Mouse (Mus musculus) lung, postnatal 10 days (tissue): Measurements from ENCODE around the gene Smoc2.

ENCODE experiments used
- DNase-seq: peaks from one replicate; pipeline ENCODE4 v3.0.0; 2021

Gene Smoc2

DNA sequence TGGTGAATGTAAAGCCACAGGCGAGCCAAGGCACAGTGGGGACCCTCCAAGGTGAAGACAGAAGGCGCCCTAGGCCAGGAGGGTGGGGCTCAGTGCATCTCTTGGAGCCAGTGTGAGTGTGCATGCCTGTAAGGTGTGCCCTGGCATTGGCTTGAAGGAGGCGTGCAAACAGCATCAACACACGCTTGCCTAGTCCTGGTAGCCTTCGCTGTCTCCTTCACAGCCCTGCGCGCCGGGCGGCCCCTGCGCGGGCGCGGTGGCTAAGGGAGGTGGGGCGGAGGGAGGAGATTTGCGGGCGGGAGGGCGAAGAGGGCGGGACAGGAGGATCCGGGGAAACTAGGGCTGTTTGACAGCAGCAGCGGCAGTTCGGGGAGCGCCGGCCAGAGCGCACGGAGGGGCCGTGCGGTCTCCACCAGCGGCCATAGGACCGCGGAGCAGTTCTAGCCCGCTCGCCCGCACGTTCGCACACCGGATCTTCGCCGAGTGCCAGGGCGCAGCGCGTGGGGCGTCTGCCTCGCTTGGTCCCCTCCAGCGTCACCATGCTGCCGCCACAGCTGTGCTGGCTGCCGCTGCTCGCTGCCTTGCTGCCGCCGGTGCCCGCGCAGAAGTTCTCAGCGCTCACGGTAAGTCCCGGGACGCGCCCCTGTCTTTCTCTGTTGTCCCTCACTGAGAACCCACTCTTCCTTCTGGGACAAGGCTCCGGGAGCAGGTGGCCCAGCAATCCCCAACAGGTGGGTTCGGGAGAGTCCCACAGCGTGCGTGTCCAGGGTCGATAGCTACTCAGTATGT lies at the start of gene Smoc2:
Smoc2 (plus strand) TSS at position 330 of the 789 bp plus-strand sequence.
- DNase-seq = peak; percentile 26

- no peak for DNase-seq
Measured at GRCm38 (mm10) chr17:14230698-14231430, 48.4 kb upstream of the Smoc2 start.

DNA sequence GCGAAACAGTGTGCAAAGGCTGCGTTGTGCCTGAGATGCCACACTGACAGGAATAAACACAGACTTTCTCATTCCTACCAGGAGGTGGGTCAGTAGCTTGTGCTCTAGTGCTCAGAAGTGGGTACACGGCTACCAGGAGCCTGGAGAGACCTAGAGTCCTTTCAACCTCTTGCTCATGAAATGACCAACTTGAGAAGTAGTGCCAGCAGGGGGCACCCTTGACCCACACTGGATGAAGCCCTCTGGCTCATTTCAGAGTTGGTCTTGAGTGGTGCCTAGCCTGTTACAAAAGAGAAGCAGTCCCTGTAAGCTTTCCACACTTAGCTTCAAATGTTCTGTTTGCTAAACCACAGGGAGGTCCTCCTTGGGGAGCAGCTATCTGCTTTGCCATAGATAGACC lies 46.7 kb upstream of the Smoc2 start:
- DNase-seq = peak; percentile 87

- no peak for DNase-seq
Measured at GRCm38 (mm10) chr17:14233658-14234057, 45.6 kb upstream of the Smoc2 start.

DNA sequence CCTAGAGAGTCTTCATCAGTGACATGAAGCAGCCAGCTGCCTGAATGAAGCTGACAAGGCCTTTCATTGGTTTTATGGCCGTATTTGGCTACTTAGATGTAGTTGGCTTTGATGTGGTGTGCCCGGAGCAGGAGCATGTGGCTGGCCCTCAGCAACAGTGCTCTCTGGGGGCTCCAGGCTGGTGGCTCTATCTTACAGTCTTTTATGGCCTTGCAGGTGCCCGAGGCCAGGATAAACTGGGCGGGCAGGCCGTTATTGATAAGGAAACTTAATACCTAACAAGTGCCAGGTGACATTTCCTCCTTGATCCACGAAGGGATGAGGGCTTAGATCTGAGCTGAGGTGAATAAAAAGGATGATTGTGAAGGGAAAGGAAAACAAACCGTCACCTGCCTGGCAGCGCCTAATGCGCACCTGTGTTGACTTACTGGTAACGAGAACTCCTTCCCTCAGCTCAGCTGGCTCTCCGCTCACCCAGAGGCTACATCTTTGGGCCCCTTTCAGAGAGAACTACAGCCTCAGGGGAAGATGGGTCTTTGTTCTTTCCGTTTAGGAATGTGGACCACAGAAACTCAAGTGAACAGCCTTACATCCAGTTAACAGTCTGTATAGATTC lies 44.4 kb upstream of the Smoc2 start:
- DNase-seq = no peak

- no peak for DNase-seq
Measured at GRCm38 (mm10) chr17:14237134-14237533, 42.2 kb upstream of the Smoc2 start.

DNA sequence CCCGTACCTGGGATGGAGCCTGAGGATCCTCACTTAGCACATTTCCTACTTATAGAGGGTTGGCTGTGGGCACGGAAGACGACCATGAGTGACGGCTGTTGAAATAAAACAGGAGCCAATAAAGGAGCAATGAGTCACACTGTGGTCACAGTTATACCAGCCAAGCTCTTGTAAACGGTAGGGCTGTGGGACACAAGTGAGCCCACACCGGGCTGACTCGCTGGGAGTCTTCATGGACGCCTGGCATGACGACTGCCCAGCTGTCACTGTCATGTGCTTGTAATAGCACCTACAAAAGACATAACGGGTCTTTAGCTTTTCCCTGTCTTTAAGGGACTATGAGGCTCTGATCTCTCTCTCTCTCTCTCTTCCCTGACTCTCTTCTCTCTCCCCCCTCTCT lies 39.3 kb upstream of the Smoc2 start:
- no peak for DNase-seq

- DNase-seq = no peak
Measured at GRCm38 (mm10) chr17:14242634-14243033, 36.7 kb upstream of the Smoc2 start.

DNA sequence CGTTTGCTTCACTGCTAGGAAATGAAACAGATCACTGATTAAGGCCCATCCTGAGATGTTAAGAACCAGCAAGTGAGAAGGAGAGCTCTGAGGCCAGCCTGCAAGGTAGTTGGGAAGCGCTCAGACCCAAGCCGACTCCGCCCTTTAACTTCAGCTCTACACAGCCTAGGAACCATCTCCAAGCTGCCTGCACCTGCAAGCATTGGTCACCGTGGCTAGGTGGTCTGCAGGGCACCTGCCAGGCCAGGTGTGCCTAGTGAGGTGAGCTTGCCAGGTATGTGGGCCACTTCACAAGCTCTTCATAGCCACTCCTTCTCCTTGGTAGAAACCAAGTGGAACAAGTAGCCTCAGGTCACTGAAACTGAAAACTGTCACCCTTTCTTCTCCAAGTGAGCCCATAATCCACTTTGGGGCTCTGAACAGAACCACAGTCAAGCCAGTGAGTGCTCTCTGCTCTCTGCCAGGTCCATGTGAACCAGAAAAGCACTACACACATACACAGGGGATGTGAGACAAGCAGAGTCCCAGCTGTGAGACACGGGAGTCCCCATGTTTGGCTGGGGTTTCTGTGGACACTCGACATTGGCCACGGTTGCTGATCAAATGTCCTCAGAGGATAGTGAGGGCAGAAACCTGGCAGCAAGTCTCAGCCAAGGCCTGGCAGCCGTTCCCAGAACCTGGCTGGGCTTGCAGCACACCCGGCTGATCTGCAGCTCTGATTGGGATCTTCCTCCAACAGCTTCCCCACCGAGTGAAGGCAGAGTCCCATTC lies 34.9 kb upstream of the Smoc2 start:
- peak; percentile 55 for DNase-seq

DNA sequence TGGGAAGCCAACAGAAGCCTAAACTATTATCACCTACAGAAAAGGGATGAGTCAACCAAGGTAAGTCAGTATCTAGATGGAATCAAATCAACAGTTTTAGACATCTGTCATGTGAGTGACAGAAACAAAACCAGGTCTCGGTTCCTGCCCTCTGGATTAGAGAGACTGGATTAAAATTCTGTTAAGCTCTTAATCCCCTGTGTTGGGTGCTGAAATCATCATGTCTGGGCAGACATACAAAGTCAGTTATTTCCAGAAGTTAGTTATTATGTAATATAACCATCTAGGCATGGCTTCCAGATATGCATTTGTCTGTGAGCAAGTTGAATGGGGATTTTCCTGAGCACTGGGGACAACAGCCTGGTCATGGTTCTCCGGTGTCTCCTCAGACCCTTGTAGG lies 33.0 kb upstream of the Smoc2 start:
- DNase-seq = no peak

DNA sequence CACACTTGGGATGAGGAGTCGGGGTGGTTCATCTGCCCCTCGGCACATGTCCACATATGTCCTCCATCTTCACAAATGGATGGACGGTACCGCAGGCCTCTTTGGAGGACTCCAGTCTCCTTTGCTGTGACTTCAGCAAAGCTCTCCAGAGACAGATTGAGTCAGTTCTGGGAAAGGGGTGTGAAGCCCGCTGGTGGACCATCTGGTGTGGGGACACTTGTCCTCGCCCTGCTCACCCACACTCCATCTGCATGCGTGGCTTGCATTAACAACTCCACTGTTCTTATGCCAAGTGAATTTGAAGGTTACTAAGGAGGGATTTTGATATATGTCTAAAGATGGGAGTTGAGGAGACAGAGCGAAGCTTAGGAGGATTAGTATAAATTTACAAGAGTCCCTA lies 31.4 kb upstream of the Smoc2 start:
- no peak for DNase-seq

DNA sequence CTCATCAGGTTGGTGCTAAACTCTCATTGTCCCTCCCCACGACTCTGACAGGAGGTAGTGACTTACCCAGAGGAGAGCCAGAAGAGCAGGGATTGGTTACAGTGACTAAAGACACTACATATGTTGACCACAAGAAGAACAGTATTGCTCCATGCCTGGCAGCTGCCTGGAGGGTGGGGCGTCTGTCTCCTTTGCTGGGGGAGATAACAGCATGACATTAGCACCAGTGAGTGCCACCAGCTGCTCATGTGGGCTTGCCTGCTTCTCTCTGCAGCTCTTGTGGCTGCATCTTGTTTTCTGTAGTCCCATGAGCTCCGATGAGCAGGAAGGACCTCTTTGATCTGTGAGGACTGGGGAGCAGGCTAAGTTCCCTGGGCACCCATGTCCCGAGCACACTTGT lies 29.7 kb upstream of the Smoc2 start:
- peak; percentile 61 for DNase-seq

DNA sequence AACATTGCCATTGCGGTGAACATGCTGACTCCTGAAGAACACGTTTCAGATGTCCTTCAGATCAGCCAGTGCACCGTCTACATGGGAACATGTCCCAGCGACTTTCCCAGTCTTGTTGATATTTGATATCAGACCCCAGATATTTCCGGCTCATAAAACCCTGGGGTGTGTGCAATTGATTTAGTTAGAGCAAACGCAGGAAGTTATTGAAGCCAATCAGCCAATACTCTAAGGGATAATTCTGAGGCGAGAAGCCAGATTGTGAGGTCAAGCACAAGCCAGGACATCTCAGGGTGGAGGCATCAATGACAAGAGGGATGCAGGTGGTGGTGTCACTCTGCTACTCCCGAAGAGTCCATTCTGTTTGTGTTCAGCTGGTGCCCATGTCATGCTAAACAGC lies 28.9 kb upstream of the Smoc2 start:
- no peak for DNase-seq

- peak; percentile 13 for DNase-seq
Measured at GRCm38 (mm10) chr17:14252456-14252855, 26.9 kb upstream of the Smoc2 start.

- no peak for DNase-seq
Measured at GRCm38 (mm10) chr17:14254616-14255015, 24.7 kb upstream of the Smoc2 start.

- DNase-seq = no peak
Measured at GRCm38 (mm10) chr17:14257799-14258520, 21.3 kb upstream of the Smoc2 start.

- no peak for DNase-seq
Measured at GRCm38 (mm10) chr17:14258906-14259305, 20.4 kb upstream of the Smoc2 start.

DNA sequence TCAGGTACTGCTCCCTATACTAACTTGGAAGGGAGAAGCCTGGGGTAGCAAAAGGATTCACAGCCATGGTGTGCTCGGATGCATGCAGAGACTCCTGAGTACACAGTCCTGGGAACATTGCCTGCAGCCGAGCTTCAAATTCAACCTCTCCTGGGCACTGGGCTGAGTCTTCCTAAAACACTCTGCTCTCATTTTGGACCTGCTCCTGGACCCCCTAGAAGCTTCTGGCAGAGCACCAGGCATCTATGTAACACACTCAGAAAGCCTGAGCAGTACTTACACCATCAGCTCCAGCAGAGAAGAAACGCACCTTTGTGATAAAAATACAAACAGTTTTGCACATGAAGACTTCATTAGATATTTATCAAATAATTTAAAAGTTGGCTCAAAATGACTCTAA lies 18.3 kb upstream of the Smoc2 start:
- no peak for DNase-seq

DNA sequence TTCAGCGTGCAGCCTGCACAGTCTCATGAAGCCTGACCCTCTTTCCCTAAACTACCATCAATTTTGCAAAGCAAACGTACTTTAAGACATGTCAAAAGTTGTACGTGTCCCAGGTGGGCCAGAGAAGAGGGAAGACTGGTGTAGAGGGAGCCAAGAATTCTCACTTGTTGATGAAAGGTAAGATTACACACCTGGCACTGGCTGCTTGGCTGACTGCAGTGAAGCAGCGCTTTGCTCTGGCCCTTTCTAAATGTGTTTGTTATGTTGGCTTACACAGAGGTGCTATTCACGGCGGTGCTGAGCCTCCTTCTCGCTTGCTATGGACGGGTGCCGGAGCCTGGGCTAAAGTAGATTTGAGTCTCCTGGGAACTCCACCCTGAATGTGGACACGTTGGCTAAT lies 17.1 kb upstream of the Smoc2 start:
- no peak for DNase-seq

DNA sequence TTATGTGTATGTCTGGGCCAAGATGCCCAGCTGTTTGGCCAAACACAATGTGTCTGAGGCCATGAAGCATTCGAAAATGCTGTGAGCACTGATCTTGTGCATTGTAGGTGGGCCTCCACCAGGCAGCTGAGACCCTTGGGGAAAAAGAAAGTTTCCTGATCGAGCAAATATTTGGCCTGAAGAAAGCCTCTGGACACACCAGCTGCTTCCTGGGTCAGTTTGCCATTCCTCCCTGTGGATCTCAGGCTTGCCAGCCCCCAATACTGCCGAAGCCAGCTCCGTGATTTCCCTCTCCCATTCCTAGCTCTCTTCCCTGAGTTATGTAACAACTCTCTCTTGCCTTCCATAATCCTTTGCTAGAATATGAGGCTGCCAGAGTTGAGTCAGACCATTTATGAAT lies 11.3 kb upstream of the Smoc2 start:
- DNase-seq = no peak

- DNase-seq = peak; percentile 18
Measured at GRCm38 (mm10) chr17:14273386-14273785, 5.9 kb upstream of the Smoc2 start.

DNA sequence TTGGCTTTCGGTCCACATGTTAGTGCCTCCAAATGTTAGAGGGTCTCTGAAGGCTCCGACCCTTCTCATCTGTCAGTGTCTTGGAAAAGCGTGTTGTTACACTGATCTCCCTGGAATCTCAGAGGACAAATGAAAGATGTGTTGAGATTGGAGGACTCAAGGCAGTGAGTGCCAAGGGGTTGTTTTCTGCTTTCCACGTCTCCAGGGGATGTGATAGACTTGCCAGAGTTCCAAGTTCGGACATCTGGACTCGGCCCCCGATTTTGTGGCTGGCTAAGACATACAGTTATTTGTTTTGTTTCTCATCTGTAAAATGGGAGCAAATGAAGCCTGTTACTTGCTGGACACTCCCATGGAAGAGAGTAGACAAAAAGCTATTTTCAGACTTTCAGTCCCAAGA lies 2.0 kb upstream of the Smoc2 start:
- no peak for DNase-seq

- DNase-seq = no peak
Measured at GRCm38 (mm10) chr17:14279966-14280300, 627 bp downstream of the Smoc2 start.
